Mouse (Mus musculus): Measurements from ENCODE around the gene Keg1. TPM values are rescaled to one million over a fixed set of nuclear protein-coding genes. Genes with fewer than 3 reads are reported as not detected.
"Not testable (repeated sequence)": the region's sequence is repeated elsewhere in the genome, so short reads cannot be mapped to it uniquely, and the experiment has no call there.

The Keg1 gene
- total RNA-seq (2021) = not detected
- long read RNA-seq, experiment 1 = 0 reads
- long read RNA-seq, experiment 2 = 0 reads

DNA sequence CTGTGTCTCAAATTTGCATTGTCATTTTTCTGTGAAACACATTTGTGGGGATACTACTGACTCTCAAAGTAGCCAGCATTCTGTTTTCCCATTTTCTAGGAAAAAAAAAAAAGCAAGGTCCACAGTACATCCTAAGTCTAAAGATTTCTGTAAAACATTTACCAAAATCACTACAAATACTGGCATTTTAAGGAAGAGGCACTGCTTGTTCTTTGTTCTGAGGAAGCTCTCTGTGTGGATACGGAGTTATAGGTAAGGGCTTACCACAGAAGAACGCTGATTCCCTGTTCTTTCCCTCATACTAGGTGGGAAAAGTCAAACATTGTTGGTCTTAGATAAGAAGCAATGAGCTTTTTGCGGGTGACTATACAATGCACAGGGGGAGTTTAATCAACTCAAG lies at the start of gene Keg1:
Keg1 (plus strand) TSS at position 197 of the 400 bp plus-strand sequence.
- DNase-seq (ENCODE audit: low spot score in 2 of 2) = no peak
- intact Hi-C loops (cut with DNase I) = no loop called here

DNA sequence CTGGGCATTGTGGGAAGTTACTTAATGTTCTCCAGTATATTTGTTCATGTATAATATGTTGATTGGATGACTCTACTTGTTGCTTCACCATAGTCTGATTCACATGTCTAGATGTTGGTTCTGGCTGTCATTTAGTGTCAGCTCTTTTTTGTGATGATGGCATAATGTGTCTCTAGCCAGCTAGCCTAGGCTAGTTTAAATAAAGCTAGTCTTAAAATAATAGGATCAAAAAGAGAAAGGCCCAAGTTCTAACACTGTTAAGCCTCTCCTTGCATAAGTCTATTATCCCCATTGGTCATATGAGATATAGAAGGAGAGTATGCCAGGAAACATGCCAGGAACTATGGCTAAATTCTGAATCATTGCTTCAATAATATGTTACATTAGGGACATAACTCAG lies 46.1 kb upstream of the Keg1 start:
- intact Hi-C loops (cut with DNase I) = no loop called here
- no peak for DNase-seq (ENCODE audit: low spot score in 2 of 2)

GRCm38 (mm10) chr19:12666156-12666555 lies 29.4 kb upstream of the Keg1 start:
- intact Hi-C loops (cut with DNase I) = no loop called here
- DNase-seq (ENCODE audit: low spot score in 2 of 2) = no peak

GRCm38 (mm10) chr19:12668601-12669000 lies 27.0 kb upstream of the Keg1 start:
- intact Hi-C loops (cut with DNase I); DNase-seq (ENCODE audit: low spot score in 2 of 2): not testable (repeated sequence)

DNA sequence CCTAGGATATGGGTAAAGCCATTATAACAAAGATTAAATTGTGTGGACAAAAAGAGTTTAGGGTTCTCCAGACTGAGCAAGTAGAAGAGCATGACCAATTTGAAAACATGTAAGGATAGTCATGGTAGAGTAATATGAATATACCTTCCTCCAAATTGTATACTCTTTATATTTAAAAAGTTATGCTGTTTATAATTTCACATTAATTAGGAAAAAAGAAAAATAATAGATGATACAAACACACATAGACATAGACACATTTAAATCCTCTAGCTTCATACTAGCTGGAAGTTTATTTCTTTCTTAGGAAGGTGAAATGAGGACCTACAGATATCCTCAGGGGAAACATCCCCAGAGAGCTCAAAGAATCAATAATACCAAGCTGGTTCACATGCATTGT lies 25.4 kb upstream of the Keg1 start, which contains the start of gene Olfr1442:
Olfr1442 (plus strand) TSS at position 301 of the 400 bp plus-strand sequence.
- no peak for DNase-seq (ENCODE audit: low spot score in 2 of 2)
- intact Hi-C loops (cut with DNase I) = no loop called here

DNA sequence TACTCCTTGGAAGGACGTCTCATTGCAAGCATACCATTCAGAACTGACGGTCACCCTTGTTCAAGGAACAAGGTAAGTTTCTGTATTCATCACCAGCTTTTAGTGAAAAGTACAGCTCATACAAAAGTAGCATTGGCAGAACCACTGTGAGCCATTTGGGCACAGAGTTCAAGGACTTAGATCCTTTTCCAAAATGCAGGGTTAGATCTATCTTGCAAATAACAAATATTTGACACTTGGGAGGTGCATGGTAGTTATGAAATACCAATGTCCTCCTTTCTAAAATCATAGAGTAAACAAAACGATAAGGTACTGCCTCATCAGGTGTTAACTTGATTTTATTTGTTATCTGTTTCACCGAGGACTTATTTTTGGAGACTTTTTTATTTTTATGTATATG lies 24.5 kb upstream of the Keg1 start:
- DNase-seq (ENCODE audit: low spot score in 2 of 2) = no peak
- intact Hi-C loops (cut with DNase I) = no loop called here

DNA sequence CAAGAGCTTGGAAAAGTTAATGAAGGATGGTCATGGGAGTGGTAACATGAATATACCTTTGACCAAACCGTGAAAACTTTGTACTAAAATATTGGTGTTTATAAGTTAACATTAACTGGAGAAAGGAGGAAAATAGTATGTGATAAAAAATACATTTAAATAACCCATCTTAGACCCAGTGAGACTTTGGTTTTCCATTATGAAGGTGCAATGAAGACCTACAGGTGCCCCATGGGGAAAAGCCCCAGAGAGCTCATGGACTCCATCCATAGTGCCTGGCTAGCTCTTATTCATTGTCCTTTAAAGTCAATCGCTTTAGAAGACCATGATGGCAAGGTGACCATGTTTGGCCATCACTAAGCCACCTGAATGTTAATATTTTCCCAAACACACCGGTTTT lies 17.8 kb upstream of the Keg1 start, which contains the start of gene Olfr1443:
Olfr1443 (plus strand) TSS at position 301 of the 400 bp plus-strand sequence.
- intact Hi-C loops (cut with DNase I) = no loop called here
- DNase-seq (ENCODE audit: low spot score in 2 of 2) = no peak

DNA sequence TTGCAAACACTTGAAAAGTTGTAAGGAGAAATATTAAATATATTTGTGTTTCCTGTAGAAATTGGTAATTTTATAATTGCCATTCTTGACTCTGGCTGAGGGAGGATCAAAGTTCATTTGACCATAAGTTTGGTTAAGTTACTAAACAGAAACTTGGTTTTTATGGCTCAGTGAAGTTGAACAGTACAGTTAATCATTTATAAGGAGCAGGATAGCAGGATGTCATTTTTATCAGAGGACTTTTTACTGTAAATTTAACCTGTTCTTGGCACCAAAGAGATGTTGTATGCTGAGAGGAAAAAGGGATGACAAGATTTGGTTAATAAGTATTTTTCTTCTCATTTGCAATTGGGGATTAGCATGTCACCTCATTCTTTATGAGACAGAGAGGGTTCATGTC lies 10.9 kb upstream of the Keg1 start:
- no peak for DNase-seq (ENCODE audit: low spot score in 2 of 2)
- intact Hi-C loops (cut with DNase I) = no loop called here

DNA sequence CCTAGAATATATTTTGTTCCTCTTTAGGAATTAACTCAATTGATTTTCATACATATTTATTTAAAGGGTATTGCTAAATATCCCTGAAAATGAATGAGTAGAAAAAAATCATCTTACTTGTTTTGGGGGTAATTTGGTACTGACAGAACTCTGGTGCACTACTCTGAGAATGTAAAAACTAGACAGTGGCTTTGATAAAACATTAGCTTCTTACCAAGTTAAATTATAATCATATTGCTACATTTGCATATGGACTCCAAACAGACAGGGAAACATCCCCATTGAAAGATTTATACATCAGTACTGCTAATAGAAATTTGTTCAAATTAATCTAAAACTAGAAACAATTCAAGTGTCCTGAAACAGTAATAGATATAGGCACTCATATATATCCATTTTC lies 10.4 kb upstream of the Keg1 start:
- intact Hi-C loops (cut with DNase I) = no loop called here
- no peak for DNase-seq (ENCODE audit: low spot score in 2 of 2)

DNA sequence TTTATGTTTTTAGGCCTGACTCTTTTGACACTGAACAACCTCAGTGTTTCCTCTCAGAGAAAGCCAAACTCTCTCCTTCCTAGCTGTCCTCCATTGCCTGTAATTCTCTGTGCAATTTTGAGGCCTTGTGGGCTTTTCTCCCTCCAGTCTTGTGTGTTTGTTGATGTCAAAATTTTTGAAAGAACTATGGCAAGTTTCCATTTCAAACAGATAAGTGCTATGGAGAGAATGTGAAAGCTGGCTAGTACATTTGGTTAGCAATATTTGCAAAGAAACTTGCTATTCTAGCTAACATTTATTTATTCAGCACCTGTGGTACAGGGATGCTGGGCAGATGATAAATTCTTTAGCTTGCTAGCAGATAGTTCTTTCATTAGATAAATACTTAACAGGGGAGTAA lies 635 bp downstream of the Keg1 start:
- intact Hi-C loops (cut with DNase I) = no loop called here

DNA sequence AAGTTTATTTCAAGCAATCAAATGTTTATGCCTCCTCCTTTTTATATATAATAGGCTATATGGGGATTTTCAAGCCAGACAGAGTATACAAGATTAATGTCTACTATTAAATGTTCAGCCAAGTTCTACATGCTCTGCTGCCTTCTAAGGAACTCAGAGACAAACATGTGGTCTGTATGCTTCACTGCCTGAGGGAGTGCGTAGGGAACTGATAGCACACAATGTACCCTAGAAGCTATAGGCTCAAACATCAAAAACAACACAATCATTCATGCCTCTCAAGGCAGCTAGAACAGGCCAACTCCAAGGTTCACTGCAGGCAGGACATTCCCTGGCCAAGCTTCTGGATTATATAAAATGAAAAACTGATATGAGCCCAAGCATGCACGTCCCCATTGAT lies 12.9 kb downstream of the Keg1 start:
- no peak for DNase-seq (ENCODE audit: low spot score in 2 of 2)
- intact Hi-C loops (cut with DNase I) = no loop called here

More for the DNA sequence above, 635 bp downstream of the Keg1 start:
- no peak for DNase-seq (ENCODE audit: low spot score in 2 of 2)

GRCm38 (mm10) chr19:12708986-12709385 lies 13.4 kb downstream of the Keg1 start:
- DNase-seq (ENCODE audit: low spot score in 2 of 2) = no peak
- intact Hi-C loops (cut with DNase I) = no loop called here

DNA sequence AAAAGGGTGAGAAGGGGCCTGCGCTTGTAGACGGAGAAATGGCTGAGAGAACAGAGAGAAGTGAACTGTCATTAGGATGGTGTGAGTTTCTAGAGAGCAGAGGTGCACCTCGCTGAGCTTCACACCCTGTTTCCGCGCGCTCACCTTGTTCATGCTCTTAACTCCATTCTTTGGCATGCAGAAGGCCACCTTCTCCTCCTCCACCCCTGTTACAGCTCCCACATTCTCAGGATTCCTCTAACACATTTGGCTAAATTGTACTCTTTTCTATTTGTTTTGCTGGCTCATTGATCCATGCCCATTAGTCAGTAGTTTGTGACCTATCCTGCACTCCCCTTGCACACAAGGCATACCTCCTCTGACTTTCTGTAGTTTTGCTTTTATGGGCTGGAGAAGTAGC lies 23.6 kb downstream of the Keg1 start:
- no peak for DNase-seq (ENCODE audit: low spot score in 2 of 2)
- intact Hi-C loops (cut with DNase I) = no loop called here

DNA sequence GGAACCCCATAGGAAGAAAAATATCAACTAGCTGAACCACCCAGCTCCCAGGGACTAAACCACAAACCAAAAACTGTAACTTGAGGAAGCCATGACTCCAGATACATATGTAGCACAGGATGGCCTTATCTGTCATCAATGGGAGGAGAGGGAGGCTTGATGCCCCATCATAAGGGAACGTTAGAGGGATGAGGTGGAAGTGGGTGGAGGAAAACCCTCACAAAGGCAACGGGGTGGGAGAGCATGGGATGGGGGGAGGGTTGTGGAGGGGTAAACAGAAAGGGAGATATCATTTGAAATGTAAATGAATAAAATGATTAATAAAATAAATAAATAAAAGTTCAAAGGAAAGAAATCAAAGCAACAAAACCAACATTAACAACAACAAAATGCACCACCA lies 24.9 kb downstream of the Keg1 start:
- intact Hi-C loops (cut with DNase I) = loop anchor here (5.0 kb wide), 1 partner anchor 77 kb away; the partner anchor contains the start of genes Lpxn and Zfp91
- no peak for DNase-seq (ENCODE audit: low spot score in 2 of 2)

- DNase-seq (ENCODE audit: low spot score in 2 of 2) = not testable (repeated sequence)
- intact Hi-C loops (cut with DNase I) = loop anchor here (5.0 kb wide), 1 partner anchor 76 kb away; the partner anchor contains the start of genes Lpxn and Zfp91
These were observed 25.3 kb downstream of the Keg1 start for GRCm38 (mm10) chr19:12720919-12721318.

DNA sequence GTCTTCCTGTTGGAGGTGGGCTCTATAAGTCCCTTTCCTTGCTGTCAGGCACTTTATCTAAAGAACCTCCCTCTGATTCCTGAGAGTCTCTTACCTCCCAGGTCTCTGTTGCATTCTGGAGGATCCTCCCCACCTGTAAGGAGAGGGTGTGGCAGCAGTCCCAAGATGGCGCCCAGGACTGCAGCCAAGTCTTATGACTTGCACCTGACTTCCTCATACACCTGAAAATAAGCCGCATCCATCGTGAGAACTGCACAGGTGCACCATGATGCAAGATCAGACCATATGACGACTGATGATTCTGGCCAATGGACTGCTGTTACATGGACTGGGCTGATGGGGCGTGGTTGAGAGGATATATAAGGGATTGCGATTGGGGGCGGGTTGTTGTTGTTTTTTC lies 26.0 kb downstream of the Keg1 start:
- not testable (repeated sequence) for DNase-seq (ENCODE audit: low spot score in 2 of 2)
- intact Hi-C loops (cut with DNase I) = loop anchor here (5.0 kb wide), 1 partner anchor 76 kb away; the partner anchor contains the start of genes Lpxn and Zfp91

DNA sequence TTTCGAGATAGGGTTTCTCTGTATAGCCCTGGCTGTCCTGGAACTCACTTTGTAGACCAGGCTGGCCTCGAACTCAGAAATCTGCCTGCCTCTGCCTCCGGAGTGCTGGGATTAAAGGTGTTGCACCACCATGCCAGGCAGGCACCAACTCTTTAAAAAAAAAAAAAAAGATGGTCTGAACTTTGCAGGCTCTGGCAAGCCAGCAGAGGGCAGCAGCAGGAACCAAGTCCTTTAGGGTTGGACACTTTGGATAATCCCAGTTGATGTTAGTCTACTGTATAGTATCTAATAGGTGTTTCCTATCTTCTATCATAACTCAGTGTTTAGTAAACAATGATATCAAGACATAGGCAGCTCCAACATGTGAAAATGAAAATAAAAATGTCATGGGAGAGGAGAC lies 26.7 kb downstream of the Keg1 start:
- intact Hi-C loops (cut with DNase I) = loop anchor here (5.0 kb wide), 1 partner anchor 75 kb away; the partner anchor contains the start of genes Lpxn and Zfp91
- DNase-seq (ENCODE audit: low spot score in 2 of 2) = peak in 1 of 2 experiments; percentile 7

DNA sequence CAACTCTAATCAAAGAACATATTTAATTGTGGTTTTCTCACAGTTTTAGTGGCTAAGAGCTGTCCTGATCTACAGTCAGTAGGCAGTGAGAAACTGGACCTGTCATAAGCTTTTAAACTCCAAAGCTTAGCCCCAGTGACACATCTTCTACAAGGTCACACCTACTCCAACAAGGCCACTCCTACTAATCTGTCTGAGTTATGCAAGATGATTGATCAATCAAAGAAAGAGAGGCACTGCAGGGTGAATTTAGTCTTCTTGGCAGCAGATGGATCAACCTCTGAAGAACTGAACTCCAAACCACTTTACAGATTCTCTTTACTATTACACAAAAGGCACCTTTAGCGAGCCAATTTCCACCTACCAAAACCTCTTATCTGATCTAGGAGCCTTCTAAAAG lies 30.3 kb downstream of the Keg1 start:
- intact Hi-C loops (cut with DNase I) = no loop called here

DNA sequence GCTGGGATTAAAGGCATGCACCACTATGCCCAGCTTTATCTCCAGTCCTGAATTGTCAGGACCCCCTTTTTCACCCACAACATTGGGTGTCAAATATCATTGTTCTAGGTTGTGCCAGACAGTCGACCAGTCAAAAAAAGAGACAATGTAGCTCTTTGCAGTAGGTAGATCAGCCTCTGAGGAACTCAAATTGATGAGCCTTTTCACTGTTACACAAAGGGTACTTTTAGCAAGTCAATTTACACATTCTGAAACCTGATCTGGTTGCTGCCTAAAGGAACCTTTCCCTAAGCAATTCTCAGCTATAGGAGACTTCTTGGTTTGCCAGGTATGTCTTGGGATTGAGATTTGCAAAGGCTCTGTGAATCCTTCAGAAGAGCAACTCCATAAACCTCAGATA lies 35.5 kb downstream of the Keg1 start:
- intact Hi-C loops (cut with DNase I) = no loop called here

More for the DNA sequence above, 30.3 kb downstream of the Keg1 start:
- DNase-seq (ENCODE audit: low spot score in 2 of 2) = no peak

DNA sequence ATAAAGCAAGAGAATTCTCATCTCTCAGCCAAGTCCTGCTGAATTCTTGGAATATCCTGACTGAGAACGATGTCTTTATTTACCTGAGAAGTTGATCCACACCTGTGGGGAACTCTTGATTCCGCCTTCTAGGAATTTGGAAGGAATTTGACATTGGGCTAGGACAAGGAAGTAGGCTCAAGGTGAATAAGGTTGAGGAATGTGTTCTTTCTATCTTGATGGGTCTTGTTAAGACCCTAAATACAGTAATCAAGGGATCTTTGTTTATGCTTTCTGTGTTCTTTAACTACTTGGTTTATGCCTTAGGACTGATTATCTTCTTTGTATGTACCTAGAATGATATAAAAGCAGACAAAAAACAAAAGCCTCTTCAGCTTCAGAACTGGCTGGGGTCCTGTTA lies 36.4 kb downstream of the Keg1 start:
- intact Hi-C loops (cut with DNase I) = no loop called here
- no peak for DNase-seq (ENCODE audit: low spot score in 2 of 2)

More for the DNA sequence above, 35.5 kb downstream of the Keg1 start:
- DNase-seq (ENCODE audit: low spot score in 2 of 2) = no peak

- DNase-seq (ENCODE audit: low spot score in 2 of 2) = no peak
- intact Hi-C loops (cut with DNase I) = no loop called here
These were observed 60.7 kb downstream of the Keg1 start for GRCm38 (mm10) chr19:12756286-12756685.
